8 mouse cellular contexts compared by ENCODE assay signal in genomic region chr15:96459741-96460450, GRCm38 (mm10). TPM values are rescaled to one million over a fixed set of nuclear protein-coding genes. Genes with fewer than 3 reads are reported as not detected.
DNase-seq lines count a peak whose midpoint lies in the region; ATAC-seq and TF ChIP-seq lines count a peak whose summit lies in the region.

No protein-coding gene starts in this region.

- peak; percentile 28 for ATAC-seq in heart, embryonic 16.5 days (replicated peaks; ENCODE audit: extremely low read depth, insufficient read depth, low FRiP score)
- ATAC-seq in lung, embryonic 15.5 days (ENCODE audit: borderline replicate concordance, extremely low read depth, low FRiP score, low TSS enrichment) = peak; percentile 66

- 0 out of 2 replicates have a peak, but pooled peaks cover 3% of the 10 kb centered on the region for H3K36me3 ChIP-seq in ES-Bruce4 (ENCODE audit: control insufficient read depth, insufficient read depth, low read length, poor library complexity, severe bottlenecking)
- peaks cover 19% of the 10 kb centered on the region for H3K36me3 ChIP-seq in forebrain, embryonic 10.5 days (replicated peaks)
- no peaks in the 10 kb centered on the region for H3K36me3 ChIP-seq in heart, embryonic 16.5 days (ENCODE audit: control insufficient read depth, insufficient read depth)
- H3K36me3 ChIP-seq in lung, embryonic 15.5 days = no peaks in the 10 kb centered on the region

- H3K27me3 ChIP-seq in ES-Bruce4 (ENCODE audit: control insufficient read depth, insufficient read depth, low read length, poor library complexity, severe bottlenecking) = no peaks in the 10 kb centered on the region
- H3K27me3 ChIP-seq in forebrain, embryonic 10.5 days (ENCODE audit: poor library complexity, severe bottlenecking) = no peaks in the 10 kb centered on the region
- H3K27me3 ChIP-seq in heart, embryonic 16.5 days (ENCODE audit: control insufficient read depth, insufficient read depth, low read length) = no peaks in the 10 kb centered on the region
- no peaks in the 10 kb centered on the region for H3K27me3 ChIP-seq in lung, embryonic 15.5 days

- peak overlapping the region; percentile 92 for H3K4me3 ChIP-seq in ES-Bruce4 (ENCODE audit: low read depth, low read length)
- H3K4me3 ChIP-seq in forebrain, embryonic 10.5 days = peak overlapping the region; percentile 77
- peak overlapping the region; percentile 88 for H3K4me3 ChIP-seq in heart, embryonic 16.5 days (ENCODE audit: low read length)
- peak overlapping the region; percentile 93 for H3K4me3 ChIP-seq in lung, embryonic 15.5 days
- peak overlapping the region; percentile 66 for H3K4me3 ChIP-seq in olfactory bulb, adult 2 months (ENCODE audit: insufficient read depth, low read depth, low read length)

- no peaks in the 10 kb centered on the region for H3K9me3 ChIP-seq in ES-Bruce4 (replicated peaks; ENCODE audit: control insufficient read depth, insufficient read depth, low read length, poor library complexity, severe bottlenecking)
- no peaks in the 10 kb centered on the region; the same call in 1 of the 2 replicates for H3K9me3 ChIP-seq in forebrain, embryonic 10.5 days
- no peaks in the 10 kb centered on the region for H3K9me3 ChIP-seq in heart, embryonic 16.5 days (replicated peaks; ENCODE audit: control insufficient read depth, low read length)
- H3K9me3 ChIP-seq in lung, embryonic 15.5 days = no peaks in the 10 kb centered on the region

- peak overlapping the region; percentile 98 for H3K9ac ChIP-seq in ES-Bruce4 (ENCODE audit: low read depth, poor library complexity, severe bottlenecking)
- peak overlapping the region; percentile 98 for H3K9ac ChIP-seq in heart, embryonic 16.5 days (ENCODE audit: low read length)
- H3K9ac ChIP-seq in lung, embryonic 15.5 days = peak overlapping the region; percentile 89

- WGBS in forebrain, embryonic 10.5 days = under 1% methylated on average over 69 of the region's 71 CpGs
- under 1% methylated on average over 66 of the region's 71 CpGs for WGBS in heart, embryonic 16.5 days
- under 1% methylated on average over 66 of the region's 71 CpGs for WGBS in lung, embryonic 15.5 days
- whole genome bisulfite sequencing in olfactory bulb, adult 2 months = under 1% methylated on average over 71 of the region's 71 CpGs

- no peak for TF ChIP-seq POLR2A in ES-Bruce4 (IDR thresholded peaks at IDR 0.05; ENCODE audit: insufficient read depth, low read length)
- no peak for TF ChIP-seq POLR2A in olfactory bulb, adult 2 months (IDR thresholded peaks at IDR 0.05; ENCODE audit: insufficient read depth, low read depth, low read length)

- peak overlapping the region; percentile 84 for H3K27ac ChIP-seq in ES-Bruce4 (ENCODE audit: insufficient read depth, low read length)
- peak overlapping the region; percentile 99 for H3K27ac ChIP-seq in forebrain, embryonic 10.5 days
- H3K27ac ChIP-seq in heart, embryonic 16.5 days (ENCODE audit: low read length) = peak overlapping the region; percentile 99
- peak overlapping the region; percentile 100 for H3K27ac ChIP-seq in lung, embryonic 15.5 days
- no peak overlapping the region for H3K27ac ChIP-seq in olfactory bulb, adult 2 months (ENCODE audit: insufficient read depth, low read depth, low read length)

- peak; percentile 58 for DNase-seq in c-Kit-negative CD71-positive TER-119-positive erythroid progenitor cells, embryonic 14.5 days (ENCODE audit: low read depth, low spot score)
- DNase-seq in forebrain, embryonic 10.5 days (ENCODE audit: extremely low spot score, low spot score) = peak; percentile 63
- peak; percentile 75 to 88 for DNase-seq in kidney, postnatal 25 days
- peak; percentile 53 to 60 for DNase-seq in thymus, adult 18-20 months

- peak overlapping the region; percentile 78 for H3K4me2 ChIP-seq in heart, embryonic 16.5 days (ENCODE audit: low read depth, low read length)
- H3K4me2 ChIP-seq in lung, embryonic 15.5 days = peak overlapping the region; percentile 64

- no peak for TF ChIP-seq CTCF in ES-Bruce4 (IDR thresholded peaks at IDR 0.05; ENCODE audit: low read depth, low read length)
- TF ChIP-seq CTCF in olfactory bulb, adult 2 months (IDR thresholded peaks at IDR 0.05; ENCODE audit: insufficient read depth, low read depth, low read length) = no peak

- H3K4me1 ChIP-seq in ES-Bruce4 (ENCODE audit: control insufficient read depth, insufficient read depth, low read length) = peaks cover 2% of the 10 kb centered on the region
- peaks cover 39% of the 10 kb centered on the region for H3K4me1 ChIP-seq in forebrain, embryonic 10.5 days
- peaks cover 31% of the 10 kb centered on the region for H3K4me1 ChIP-seq in heart, embryonic 16.5 days (ENCODE audit: control insufficient read depth, insufficient read depth, low read length)
- peaks cover 38% of the 10 kb centered on the region for H3K4me1 ChIP-seq in lung, embryonic 15.5 days
- peaks cover 2% of the 10 kb centered on the region; the same call in 1 of the 2 replicates for H3K4me1 ChIP-seq in olfactory bulb, adult 2 months (ENCODE audit: control insufficient read depth, insufficient read depth, low read length)

- no peak for TF ChIP-seq EP300 in ES-Bruce4 (IDR thresholded peaks at IDR 0.05; ENCODE audit: insufficient read depth, low read depth, low read length)

RNA-seq across cellular contexts. Expression of gene Scaf11, which starts 0.7 kb away (rescaled TPM):
- 141 and 152 TPM in 2 replicates for polyA plus RNA-seq in ES-Bruce4 (2011; ENCODE audit: insufficient read depth, insufficient read length, low read depth, missing spikeins)
- 105 and 106 TPM in 2 replicates for polyA plus RNA-seq in forebrain, embryonic 10.5 days (2016; fragmentation: Nextera tagmentation; extraction: Ambion mirVana)
- polyA plus RNA-seq in heart, embryonic 16.5 days (2015; fragmentation: Nextera tagmentation; extraction: Ambion mirVana) = 50.9 and 52.8 TPM in 2 replicates
- 91.1 and 93.5 TPM in 2 replicates for polyA plus RNA-seq in lung, embryonic 15.5 days (2015; fragmentation: Nextera tagmentation; extraction: Ambion mirVana)
- not detected in 2 replicates for polyA plus RNA-seq in olfactory bulb, adult 2 months (2012; ENCODE audit: insufficient read depth, insufficient read length, low replicate concordance, missing spikeins)
